8 mouse cellular contexts compared by ENCODE assay signal in genomic region chr6:30896986-30897327, GRCm38 (mm10). TPM values are rescaled to one million over a fixed set of nuclear protein-coding genes. Genes with fewer than 3 reads are reported as not detected.
DNase-seq lines count a peak whose midpoint lies in the region; ATAC-seq and TF ChIP-seq lines count a peak whose summit lies in the region.

No protein-coding gene starts in this region.

- no peak for DNase-seq in kidney, adult 2 months
- DNase-seq in kidney, postnatal 10 days: no peak
- DNase-seq in yolk sac, embryonic 10.5 days (ENCODE audit: low spot score): no peak
- no peak for DNase-seq in urinary bladder, adult 18-20 months (ENCODE audit: low spot score in 2 of 2)
- no peak for DNase-seq in cerebellum, adult 11 months

- H3K4me3 ChIP-seq in kidney, adult 2 months (ENCODE audit: insufficient read depth, low read depth, low read length): peak overlapping the region; percentile 54
- peak overlapping the region; percentile 33; the same call in 1 of the 2 replicates for H3K4me3 ChIP-seq in bone marrow macrophage, adult 2 months (ENCODE audit: insufficient read depth, low read length)
- H3K4me3 ChIP-seq in hindbrain, embryonic 12.5 days: peak overlapping the region; percentile 67
- peak overlapping the region; percentile 57 for H3K4me3 ChIP-seq in midbrain, embryonic 12.5 days

- peak overlapping the region; percentile 88; the same call in 1 of the 2 replicates for H3K9ac ChIP-seq in hindbrain, embryonic 12.5 days
- H3K9ac ChIP-seq in midbrain, embryonic 12.5 days (replicated peaks): peak overlapping the region; percentile 70; the same call in 1 of the 2 replicates

- no peak for ATAC-seq in hindbrain, embryonic 12.5 days (ENCODE audit: low FRiP score)
- ATAC-seq in midbrain, embryonic 12.5 days (ENCODE audit: low FRiP score, low read depth): no peak

- H3K9me3 ChIP-seq in hindbrain, embryonic 12.5 days (replicated peaks): no peaks in the 10 kb centered on the region
- no peaks in the 10 kb centered on the region for H3K9me3 ChIP-seq in midbrain, embryonic 12.5 days

- H3K4me2 ChIP-seq in hindbrain, embryonic 12.5 days (replicated peaks): peak overlapping the region; percentile 58
- H3K4me2 ChIP-seq in midbrain, embryonic 12.5 days (replicated peaks): peak overlapping the region; percentile 61

- TF ChIP-seq POLR2A in kidney, adult 2 months (IDR thresholded peaks at IDR 0.05; ENCODE audit: low read depth, low read length): no peak
- TF ChIP-seq POLR2A in bone marrow macrophage, adult 2 months (IDR thresholded peaks at IDR 0.05; ENCODE audit: borderline replicate concordance, low read depth, low read length): no peak

- no peak overlapping the region for H3K27ac ChIP-seq in kidney, adult 2 months (ENCODE audit: insufficient read depth, low read depth, low read length)
- H3K27ac ChIP-seq in bone marrow macrophage, adult 2 months (ENCODE audit: insufficient read depth, low read depth, low read length): no peak overlapping the region
- peak overlapping the region; percentile 96 for H3K27ac ChIP-seq in hindbrain, embryonic 12.5 days
- H3K27ac ChIP-seq in midbrain, embryonic 12.5 days (replicated peaks): peak overlapping the region; percentile 94

- 26% methylated on average over 8 of the region's 8 CpGs for WGBS in kidney, adult 2 months
- 20% methylated on average over 8 of the region's 8 CpGs for WGBS in hindbrain, embryonic 12.5 days
- WGBS in midbrain, embryonic 12.5 days: 19% methylated on average over 8 of the region's 8 CpGs

- TF ChIP-seq CTCF in kidney, adult 2 months (conservative IDR thresholded peaks at IDR 0.05; ENCODE audit: insufficient read depth, insufficient read length, low read depth, low read length): no peak
- TF ChIP-seq CTCF in bone marrow macrophage, adult 2 months (IDR thresholded peaks at IDR 0.05; ENCODE audit: low read depth, low read length): no peak

- no peaks in the 10 kb centered on the region for H3K36me3 ChIP-seq in kidney, adult 2 months (ENCODE audit: control insufficient read depth, insufficient read depth, low read length)
- H3K36me3 ChIP-seq in hindbrain, embryonic 12.5 days: peaks cover 3% of the 10 kb centered on the region; the same call in 1 of the 2 replicates
- H3K36me3 ChIP-seq in midbrain, embryonic 12.5 days: no peaks in the 10 kb centered on the region

- no peaks in the 10 kb centered on the region for H3K27me3 ChIP-seq in kidney, adult 2 months (replicated peaks; ENCODE audit: control insufficient read depth, insufficient read depth, low read length)
- H3K27me3 ChIP-seq in hindbrain, embryonic 12.5 days: no peaks in the 10 kb centered on the region
- H3K27me3 ChIP-seq in midbrain, embryonic 12.5 days: no peaks in the 10 kb centered on the region

- peaks cover 3% of the 10 kb centered on the region; the same call in 1 of the 2 replicates for H3K4me1 ChIP-seq in kidney, adult 2 months (ENCODE audit: control insufficient read depth, insufficient read depth, low read length)
- H3K4me1 ChIP-seq in bone marrow macrophage, adult 2 months (ENCODE audit: control insufficient read depth, insufficient read depth, low read length): peaks cover 7% of the 10 kb centered on the region
- H3K4me1 ChIP-seq in hindbrain, embryonic 12.5 days: peaks cover 9% of the 10 kb centered on the region
- H3K4me1 ChIP-seq in midbrain, embryonic 12.5 days: peaks cover 12% of the 10 kb centered on the region

RNA-seq across cellular contexts. Expression of gene Copg2, which starts 0.4 kb away (rescaled TPM):
- 13.0 and 15.6 TPM in 2 replicates for polyA plus RNA-seq in kidney, adult 2 months (2012; rRNA removed)
- polyA plus RNA-seq in bone marrow macrophage, adult 2 months (2012; ENCODE audit: insufficient read depth, insufficient read length, missing spikeins): 24.1 and 28.0 TPM in 2 replicates
- polyA plus RNA-seq in hindbrain, embryonic 12.5 days (2016; fragmentation: Nextera tagmentation; extraction: Ambion mirVana): 27.7 and 38.9 TPM in 2 replicates
- polyA plus RNA-seq in midbrain, embryonic 12.5 days (2016; fragmentation: Nextera tagmentation; extraction: Ambion mirVana): 32.6 and 37.4 TPM in 2 replicates

RNA-seq across cellular contexts. Expression of gene Tsga13, which starts 18.4 kb away (rescaled TPM):
- polyA plus RNA-seq in kidney, adult 2 months (2012; rRNA removed): not detected in 2 replicates
- polyA plus RNA-seq in bone marrow macrophage, adult 2 months (2012; ENCODE audit: insufficient read depth, insufficient read length, missing spikeins): not detected in 2 replicates
- polyA plus RNA-seq in hindbrain, embryonic 12.5 days (2016; fragmentation: Nextera tagmentation; extraction: Ambion mirVana): 0.25 TPM in 1 of 2 replicates, not detected in the other
- polyA plus RNA-seq in midbrain, embryonic 12.5 days (2016; fragmentation: Nextera tagmentation; extraction: Ambion mirVana): 0.20 TPM in 1 of 2 replicates, not detected in the other

Comparison
In these comparisons a context has a peak if more than half of its experiments do, and no peak if none do; other contexts are left out.
1. H3K27ac ChIP-seq: peak in hindbrain, embryonic 12.5 days (single experiment) and midbrain, embryonic 12.5 days (single experiment); none in kidney, adult 2 months (single experiment) and bone marrow macrophage, adult 2 months (single experiment).
2. Peak in every context shown above with its lines, with median percentiles within 50 percentile points of each other: H3K4me3 ChIP-seq.